Mouse (Mus musculus) fibroblast of lung, adult 2 months (primary cell): ENCODE results near the gene Abcc9.

Experiments used
- DNase-seq: peaks from one replicate; pipeline ENCODE4 v3.0.0-alpha.2; 2011; ENCODE audit warnings: low read depth

Gene Abcc9

GRCm38 (mm10) chr6:142701652-142702637, at the start of gene Abcc9:
TSS of gene Abcc9 (minus strand) at chr6:142702315.
- no peak for DNase-seq

- DNase-seq = no peak
Measured at GRCm38 (mm10) chr6:142751365-142751764, 49.2 kb upstream of the Abcc9 start.

GRCm38 (mm10) chr6:142748057-142748708, 46.1 kb upstream of the Abcc9 start:
- no peak for DNase-seq

- no peak for DNase-seq
Measured at GRCm38 (mm10) chr6:142747165-142747564, 45.0 kb upstream of the Abcc9 start.

GRCm38 (mm10) chr6:142746765-142747164, 44.6 kb upstream of the Abcc9 start:
- DNase-seq = no peak

GRCm38 (mm10) chr6:142745484-142745883, 43.4 kb upstream of the Abcc9 start:
- DNase-seq = no peak

GRCm38 (mm10) chr6:142743193-142743592, 41.1 kb upstream of the Abcc9 start:
- no peak for DNase-seq

GRCm38 (mm10) chr6:142741763-142742162, 39.6 kb upstream of the Abcc9 start:
- DNase-seq = no peak

GRCm38 (mm10) chr6:142738637-142739036, 36.5 kb upstream of the Abcc9 start:
- DNase-seq = no peak

GRCm38 (mm10) chr6:142738225-142738624, 36.1 kb upstream of the Abcc9 start:
- DNase-seq = no peak

- DNase-seq = no peak
Measured at GRCm38 (mm10) chr6:142735302-142736005, 33.3 kb upstream of the Abcc9 start.

- DNase-seq = no peak
Measured at GRCm38 (mm10) chr6:142732567-142733290, 30.6 kb upstream of the Abcc9 start.

- no peak for DNase-seq
Measured at GRCm38 (mm10) chr6:142726032-142726431, 23.9 kb upstream of the Abcc9 start.

GRCm38 (mm10) chr6:142721731-142722130, 19.6 kb upstream of the Abcc9 start:
- DNase-seq = no peak

- no peak for DNase-seq
Measured at GRCm38 (mm10) chr6:142720641-142721040, 18.5 kb upstream of the Abcc9 start.

- no peak for DNase-seq
Measured at GRCm38 (mm10) chr6:142718167-142718566, 16.1 kb upstream of the Abcc9 start.

GRCm38 (mm10) chr6:142717186-142717585, 15.1 kb upstream of the Abcc9 start:
- DNase-seq = no peak

- no peak for DNase-seq
Measured at GRCm38 (mm10) chr6:142715026-142715425, 12.9 kb upstream of the Abcc9 start.

- no peak for DNase-seq
Measured at GRCm38 (mm10) chr6:142711106-142711505, 9.0 kb upstream of the Abcc9 start.

GRCm38 (mm10) chr6:142710690-142711089, 8.6 kb upstream of the Abcc9 start:
- DNase-seq = no peak

GRCm38 (mm10) chr6:142708369-142708768, 6.3 kb upstream of the Abcc9 start:
- DNase-seq = no peak

GRCm38 (mm10) chr6:142706688-142707087, 4.6 kb upstream of the Abcc9 start:
- no peak for DNase-seq
